Mouse (Mus musculus): ENCODE results near the gene Adipoq. TPM values are rescaled to one million over a fixed set of nuclear protein-coding genes. Genes with fewer than 3 reads are reported as not detected.

The Adipoq gene
- polyA plus RNA-seq, 1 experiment from 2014 or later: not detected

GRCm38 (mm10) chr16:23181054-23181453, 34.7 kb downstream of the Adipoq start:
- Histone ChIP-seq H3K9ac (ENCODE audit: low read length) (no peak overlapping the region), H3K4me1 (replicated peaks; ENCODE audit: control insufficient read depth, insufficient read depth) (no peaks in the 10 kb centered on the region), H3K4me3 (ENCODE audit: low read depth, low read length) (no peak overlapping the region), H3K27me3 (ENCODE audit: control insufficient read depth, insufficient read depth, low read length) (no peaks in the 10 kb centered on the region), H3K36me3 (ENCODE audit: control insufficient read depth, insufficient read depth, low read length) (no peaks in the 10 kb centered on the region), H3K4me2 (replicated peaks; ENCODE audit: low read depth) (no peak overlapping the region), H3K27ac (replicated peaks) (no peak overlapping the region), H3K9me3 (ENCODE audit: control insufficient read depth, low read length) (no peaks in the 10 kb centered on the region)
- ATAC-seq (ENCODE audit: low FRiP score, low TSS enrichment) (no peak), DNase-seq (ENCODE audit: low spot score) (no peak)
- WGBS: 67% methylated on average over 4 of the region's 4 CpGs
- TF ChIP-seq CTCF (IDR thresholded peaks at IDR 0.05; ENCODE audit: low read depth): no peak

GRCm38 (mm10) chr16:23181487-23181886, 35.2 kb downstream of the Adipoq start:
- no peak overlapping the region for H3K27ac ChIP-seq (replicated peaks)
- ATAC-seq (ENCODE audit: low FRiP score, low TSS enrichment) (no peak), DNase-seq (ENCODE audit: low spot score) (no peak)
- H3K4me1 ChIP-seq (replicated peaks; ENCODE audit: control insufficient read depth, insufficient read depth): no peaks in the 10 kb centered on the region
- no peak overlapping the region for H3K9ac ChIP-seq (ENCODE audit: low read length)
- TF ChIP-seq EP300 (optimal IDR thresholded peaks at IDR 0.05) (no peak), CTCF (IDR thresholded peaks at IDR 0.05; ENCODE audit: low read depth) (no peak)
- H3K36me3 ChIP-seq (ENCODE audit: control insufficient read depth, insufficient read depth, low read length): no peaks in the 10 kb centered on the region
- H3K4me3 ChIP-seq (ENCODE audit: low read depth, low read length): no peak overlapping the region
- 76% methylated on average over 3 of the region's 3 CpGs for WGBS
- no peaks in the 10 kb centered on the region for H3K27me3 ChIP-seq (ENCODE audit: control insufficient read depth, insufficient read depth, low read length)
- no peak overlapping the region for H3K4me2 ChIP-seq (replicated peaks; ENCODE audit: low read depth)
- H3K9me3 ChIP-seq (ENCODE audit: control insufficient read depth, low read length): no peaks in the 10 kb centered on the region

DNA sequence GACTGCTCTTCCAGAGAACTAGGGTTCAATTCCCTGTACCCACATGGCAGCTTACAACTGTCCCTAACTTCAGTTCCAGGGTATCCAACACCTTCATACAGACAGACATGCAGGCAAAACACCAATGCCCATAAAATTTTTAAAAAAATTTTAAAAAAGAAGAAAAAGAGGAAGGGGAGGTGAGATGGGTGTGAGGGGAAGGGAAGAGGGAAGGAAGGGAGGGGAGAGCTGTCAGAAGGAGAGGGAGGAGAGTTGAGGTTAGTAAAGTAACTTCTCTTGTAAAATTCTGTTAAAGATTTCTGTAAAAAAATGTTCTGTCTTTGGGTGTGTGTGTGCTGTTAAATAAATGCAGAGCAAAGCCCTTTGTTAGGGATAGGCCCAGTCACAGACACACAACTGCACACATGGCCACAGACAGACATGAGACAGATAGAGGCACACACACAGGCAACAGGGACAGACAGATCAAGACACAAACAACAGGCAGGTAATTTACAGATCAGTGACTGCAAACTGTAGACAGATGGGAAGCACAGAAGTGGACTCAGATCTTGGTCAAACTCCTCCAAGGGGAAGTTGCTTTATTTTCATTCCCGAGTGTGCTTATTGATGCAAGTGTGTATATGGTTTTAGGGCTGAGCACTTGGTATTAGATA, 35.7 kb downstream of the Adipoq start:
- H3K27me3 ChIP-seq (ENCODE audit: control insufficient read depth, insufficient read depth, low read length): no peaks in the 10 kb centered on the region
- DNase-seq (ENCODE audit: low spot score): no peak
- no peaks in the 10 kb centered on the region for H3K36me3 ChIP-seq (ENCODE audit: control insufficient read depth, insufficient read depth, low read length)
- no peak overlapping the region for H3K9ac ChIP-seq (ENCODE audit: low read length)
- H3K4me3 ChIP-seq (ENCODE audit: low read depth, low read length): no peak overlapping the region
- no peaks in the 10 kb centered on the region for H3K9me3 ChIP-seq (ENCODE audit: control insufficient read depth, low read length)
- no peak for TF ChIP-seq CTCF (IDR thresholded peaks at IDR 0.05; ENCODE audit: low read depth)
- no peak for TF ChIP-seq EP300 (optimal IDR thresholded peaks at IDR 0.05)
- ATAC-seq (ENCODE audit: low FRiP score, low TSS enrichment): no peak
- no peak overlapping the region for H3K4me2 ChIP-seq (replicated peaks; ENCODE audit: low read depth)
- no peaks in the 10 kb centered on the region for H3K4me1 ChIP-seq (replicated peaks; ENCODE audit: control insufficient read depth, insufficient read depth)
- 70% methylated on average over 1 of the region's 1 CpGs for WGBS
- H3K27ac ChIP-seq (replicated peaks): no peak overlapping the region

DNA sequence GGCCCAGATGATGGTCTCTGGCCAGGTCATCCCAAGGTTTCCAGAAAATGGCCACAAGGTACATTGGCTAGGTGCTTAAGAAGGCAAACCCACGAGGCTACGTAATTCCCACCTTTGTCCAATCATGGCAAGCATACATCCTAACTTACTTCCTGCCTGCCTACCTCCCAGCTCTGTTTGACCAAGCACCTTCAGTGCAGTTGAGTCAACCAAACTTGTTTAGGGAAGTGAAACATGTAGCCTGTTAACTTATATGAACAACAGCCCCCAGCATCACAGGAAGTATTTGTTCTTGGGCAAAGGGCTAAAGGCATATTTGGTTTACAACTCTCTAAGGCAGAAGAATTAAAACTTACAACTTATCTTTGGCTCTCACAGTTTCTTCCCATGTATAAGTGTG, 39.5 kb downstream of the Adipoq start:
- H3K9ac ChIP-seq (ENCODE audit: low read length): no peak overlapping the region
- 92% methylated on average over 2 of the region's 2 CpGs for WGBS
- no peak for TF ChIP-seq EP300 (optimal IDR thresholded peaks at IDR 0.05)
- TF ChIP-seq CTCF (IDR thresholded peaks at IDR 0.05; ENCODE audit: low read depth): no peak
- ATAC-seq (ENCODE audit: low FRiP score, low TSS enrichment) (no peak), DNase-seq (ENCODE audit: low spot score) (no peak)
- H3K4me2 ChIP-seq (replicated peaks; ENCODE audit: low read depth): no peak overlapping the region
- H3K4me1 ChIP-seq (replicated peaks; ENCODE audit: control insufficient read depth, insufficient read depth): no peaks in the 10 kb centered on the region
- no peaks in the 10 kb centered on the region for H3K9me3 ChIP-seq (ENCODE audit: control insufficient read depth, low read length)
- H3K27ac ChIP-seq (replicated peaks): no peak overlapping the region
- H3K4me3 ChIP-seq (ENCODE audit: low read depth, low read length): no peak overlapping the region
- no peaks in the 10 kb centered on the region for H3K36me3 ChIP-seq (ENCODE audit: control insufficient read depth, insufficient read depth, low read length)
- H3K27me3 ChIP-seq (ENCODE audit: control insufficient read depth, insufficient read depth, low read length): no peaks in the 10 kb centered on the region

DNA sequence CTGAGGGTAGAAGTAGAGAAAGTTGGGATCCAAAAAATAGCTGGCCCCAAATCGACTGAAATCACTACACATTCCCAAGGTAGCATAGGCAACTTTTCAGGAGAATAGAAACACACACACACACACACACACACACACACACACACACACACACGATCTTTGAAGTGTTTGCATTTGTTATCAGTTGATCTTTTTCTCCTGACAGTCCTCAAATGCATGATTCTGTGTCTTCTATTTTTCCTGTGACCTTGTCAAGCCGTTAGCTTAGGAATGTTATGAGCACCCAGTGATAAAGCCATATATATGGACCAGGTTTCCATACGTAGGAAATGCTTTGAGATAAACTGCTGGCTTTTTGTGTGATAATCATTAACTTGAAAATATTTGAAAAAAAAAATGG, 40.1 kb downstream of the Adipoq start:
- no peak for TF ChIP-seq EP300 (optimal IDR thresholded peaks at IDR 0.05)
- no peak for DNase-seq (ENCODE audit: low spot score)
- WGBS: 41% methylated on average over 4 of the region's 4 CpGs
- Histone ChIP-seq H3K9ac (ENCODE audit: low read length) (no peak overlapping the region), H3K4me2 (replicated peaks; ENCODE audit: low read depth) (no peak overlapping the region), H3K27ac (replicated peaks) (no peak overlapping the region), H3K4me1 (replicated peaks; ENCODE audit: control insufficient read depth, insufficient read depth) (no peaks in the 10 kb centered on the region), H3K36me3 (ENCODE audit: control insufficient read depth, insufficient read depth, low read length) (no peaks in the 10 kb centered on the region), H3K27me3 (ENCODE audit: control insufficient read depth, insufficient read depth, low read length) (no peaks in the 10 kb centered on the region), H3K9me3 (ENCODE audit: control insufficient read depth, low read length) (no peaks in the 10 kb centered on the region), H3K4me3 (ENCODE audit: low read depth, low read length) (no peak overlapping the region)
- no peak for ATAC-seq (ENCODE audit: low FRiP score, low TSS enrichment)

GRCm38 (mm10) chr16:23187983-23188382, 41.6 kb downstream of the Adipoq start:
- TF ChIP-seq EP300 (optimal IDR thresholded peaks at IDR 0.05) (no peak), CTCF (IDR thresholded peaks at IDR 0.05; ENCODE audit: low read depth) (no peak)
- Histone ChIP-seq H3K27ac (replicated peaks) (no peak overlapping the region), H3K9me3 (ENCODE audit: control insufficient read depth, low read length) (no peaks in the 10 kb centered on the region), H3K9ac (ENCODE audit: low read length) (no peak overlapping the region), H3K4me1 (replicated peaks; ENCODE audit: control insufficient read depth, insufficient read depth) (no peaks in the 10 kb centered on the region), H3K4me2 (replicated peaks; ENCODE audit: low read depth) (no peak overlapping the region), H3K36me3 (ENCODE audit: control insufficient read depth, insufficient read depth, low read length) (no peaks in the 10 kb centered on the region), H3K4me3 (ENCODE audit: low read depth, low read length) (no peak overlapping the region), H3K27me3 (ENCODE audit: control insufficient read depth, insufficient read depth, low read length) (no peaks in the 10 kb centered on the region)
- WGBS: 70% methylated on average over 7 of the region's 7 CpGs
- DNase-seq (ENCODE audit: low spot score): no peak
- ATAC-seq (ENCODE audit: low FRiP score, low TSS enrichment): no peak
